Mouse (Mus musculus) lung, adult 2 months (tissue): ENCODE data around the gene Ypel3. TPM values are rescaled to one million over a fixed set of nuclear protein-coding genes. Genes with fewer than 3 reads are reported as not detected.

Experiments
- DNase-seq: peaks from one replicate; pipeline ENCODE4 v3.0.0; 2022
- H3K4me1 ChIP-seq: fragments of 200-500 bp; 2 replicates; pipeline ENCODE4 v1.6.1; 2011; ENCODE audit warnings: low read length; ENCODE audit not compliant: control insufficient read depth, insufficient read depth
- H3K4me3 ChIP-seq: fragments of 200-500 bp; replicated peaks from 2 replicates; pipeline ENCODE3; 2011; ENCODE audit warnings: low read depth, mild to moderate bottlenecking, control low read depth, low read length; ENCODE audit errors: extremely low read depth
- CTCF ChIP-seq: fragments of 200-500 bp; IDR thresholded peaks from 2 replicates; pipeline ENCODE4 v1.5.1; 2011; ENCODE audit warnings: mild to moderate bottlenecking, low read length, control low read depth; ENCODE audit not compliant: insufficient read depth
- POLR2A ChIP-seq: fragments of 200-500 bp; IDR thresholded peaks from 2 replicates; pipeline ENCODE4 v1.6.1; 2011; ENCODE audit warnings: low read depth, mild to moderate bottlenecking, control low read depth, low read length, borderline replicate concordance; ENCODE audit errors: extremely low read depth
- WGBS: fragments of 180-500 bp; shearing (Covaris S2); methylation state at CpG from one replicate; pipeline ENCODE4 v1.1.7; 2018; 5-methylcytosine and 5-hydroxymethylcytosine counted together
- polyA plus RNA-seq: library from polyadenylated mRNA; depleted of rRNA; stranded (reverse); fragments of >200 nt; gene quantifications from 2 replicates; pipeline ENCODE4 v1.2.3, GENCODE M21; 2012

The Ypel3 gene
- polyA plus RNA-seq, 1 experiment, result 390 TPM

DNA sequence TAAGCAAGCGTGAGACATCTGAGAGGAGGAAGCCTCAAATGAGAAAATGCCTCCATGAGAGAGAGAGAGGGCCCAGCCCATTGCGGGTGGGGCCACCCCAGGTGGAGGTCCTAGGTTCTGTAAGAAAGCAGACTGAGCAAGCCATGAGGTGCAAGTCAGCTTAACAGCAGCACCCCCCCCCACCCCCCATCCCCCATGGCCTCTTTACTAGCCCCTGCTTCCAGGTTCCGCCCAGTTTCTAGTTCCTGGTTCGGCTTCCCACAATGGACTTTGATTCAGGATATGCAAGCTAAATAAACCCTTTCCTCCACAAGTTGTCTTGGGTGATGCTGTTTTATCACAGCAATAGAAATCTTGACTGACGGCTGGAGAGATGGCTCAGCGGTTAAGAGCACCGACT, 27.9 kb upstream of the Ypel3 start:
- Histone ChIP-seq H3K4me3 (no peak overlapping the region), H3K4me1 (peaks cover 6% of the 10 kb centered on the region)
- 38% methylated on average over 7 of the region's 7 CpGs for WGBS
- DNase-seq, result no peak
- no peak for TF ChIP-seq POLR2A
- no peak for TF ChIP-seq CTCF

DNA sequence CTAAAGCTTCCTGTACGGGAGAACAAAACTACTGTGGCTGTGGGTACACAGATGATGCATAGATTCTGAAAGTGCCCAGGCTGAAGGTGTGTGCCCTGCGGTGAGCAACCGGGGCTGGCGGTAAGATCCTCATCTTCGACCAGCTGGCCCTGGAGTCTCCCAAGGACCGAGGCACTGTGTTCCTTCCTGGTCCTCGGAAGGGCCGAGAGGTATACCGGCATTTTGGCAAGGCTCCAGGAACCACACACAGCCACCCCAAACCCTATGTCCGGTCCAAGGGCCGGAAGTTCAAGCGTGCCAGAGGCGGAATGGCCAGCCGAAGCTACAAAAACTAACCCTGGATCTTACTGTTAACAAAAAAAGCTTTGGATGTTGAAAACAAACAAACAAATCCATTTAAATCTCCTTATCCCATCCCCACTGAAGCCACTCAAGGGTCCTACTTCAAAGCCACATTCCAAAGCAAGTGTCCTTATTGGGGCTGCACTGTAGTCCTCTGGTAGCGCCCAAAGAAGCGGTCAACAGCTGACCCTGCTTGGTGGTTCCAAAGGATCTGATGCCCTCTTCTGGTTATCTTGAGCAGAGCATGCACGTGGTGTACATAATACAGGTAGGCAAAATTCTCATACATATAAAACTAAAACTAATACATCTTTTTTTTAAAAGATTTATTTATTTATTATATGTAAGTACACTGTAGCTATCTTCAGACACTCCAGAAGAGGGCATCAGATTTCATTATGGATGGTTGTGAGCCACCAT, 27.0 kb upstream of the Ypel3 start:
- DNase-seq, result no peak
- 71% methylated on average over 17 of the region's 17 CpGs for WGBS
- H3K4me3 ChIP-seq, result no peak overlapping the region
- H3K4me1 ChIP-seq, result peaks cover 6% of the 10 kb centered on the region
- no peak for TF ChIP-seq POLR2A

DNA sequence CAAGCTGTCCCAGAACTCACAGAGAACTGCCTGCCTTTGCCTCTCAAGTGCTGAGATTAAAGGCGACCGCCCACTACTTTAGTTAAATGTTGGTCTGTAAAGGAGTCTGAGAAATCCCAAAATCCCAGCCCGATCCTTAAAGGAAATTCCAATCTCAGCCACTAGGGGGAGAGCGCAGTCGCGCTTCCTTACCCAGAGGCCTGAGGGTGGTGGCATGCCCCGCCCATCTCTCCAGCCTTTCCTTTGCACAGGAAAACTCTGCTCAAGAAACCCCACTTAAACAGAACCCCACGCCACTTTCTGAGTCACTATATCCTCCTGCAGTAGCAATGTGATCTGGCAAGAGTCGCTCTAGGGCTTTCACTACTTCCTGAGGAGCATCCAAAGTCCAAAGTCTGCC, 21.9 kb upstream of the Ypel3 start:
- 1% methylated on average over 9 of the region's 9 CpGs for WGBS
- TF ChIP-seq CTCF (peak; percentile 85), POLR2A (no peak)
- H3K4me3 ChIP-seq, result no peak overlapping the region
- DNase-seq, result peak; percentile 74
- no peaks in the 10 kb centered on the region for H3K4me1 ChIP-seq

DNA sequence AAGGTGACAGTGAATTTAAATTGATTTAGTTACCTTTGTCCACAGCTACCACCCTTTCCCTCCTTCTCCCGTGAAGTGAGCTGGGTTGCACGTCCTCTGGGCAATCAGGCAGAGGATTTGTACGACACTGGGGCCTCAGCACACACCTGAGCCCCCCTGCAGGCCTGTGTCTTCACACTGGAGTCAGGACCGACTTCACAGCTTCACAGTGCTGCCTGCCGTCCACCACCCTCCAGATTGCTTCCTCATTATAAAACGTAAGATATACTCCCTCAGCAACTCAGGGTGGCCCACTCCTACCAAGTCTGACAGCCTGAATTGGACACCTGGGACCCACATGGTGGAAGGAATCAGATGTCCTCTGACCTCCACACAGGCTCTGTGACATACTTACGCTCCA, 18.2 kb upstream of the Ypel3 start:
- no peak for DNase-seq
- H3K4me1 ChIP-seq, result peaks cover 18% of the 10 kb centered on the region
- no peak overlapping the region for H3K4me3 ChIP-seq
- WGBS, result 76% methylated on average over 7 of the region's 7 CpGs
- no peak for TF ChIP-seq CTCF
- TF ChIP-seq POLR2A, result no peak

DNA sequence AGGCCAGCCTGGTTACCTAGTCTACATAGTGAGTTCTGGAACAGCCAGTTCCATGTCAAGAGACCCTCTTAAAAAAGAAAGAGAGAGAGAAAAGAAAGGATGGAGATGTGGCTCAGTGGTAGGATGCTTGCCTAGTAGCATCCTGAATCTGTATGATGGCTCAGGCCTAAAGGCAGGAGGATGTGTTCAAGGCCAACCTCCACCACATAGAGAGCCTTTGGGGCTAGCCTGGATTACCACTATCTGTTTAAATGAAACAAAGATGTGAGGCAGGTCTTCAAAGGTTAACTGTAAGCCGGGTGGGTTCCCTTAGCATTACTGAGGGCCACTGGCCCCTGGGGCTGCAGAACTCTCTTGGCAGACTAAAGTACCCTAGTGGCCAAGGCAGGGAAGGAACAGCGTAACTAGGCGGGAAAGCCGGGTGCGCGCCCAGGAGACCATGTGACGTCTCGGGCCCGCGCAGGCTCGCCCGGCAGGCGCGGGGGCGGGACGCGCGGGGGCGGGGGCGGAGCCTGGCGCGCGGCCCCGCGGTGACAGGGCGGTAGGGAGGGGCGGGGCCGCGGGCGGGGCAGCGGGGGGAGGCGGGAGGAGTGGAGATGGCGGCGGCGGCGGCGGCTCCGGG, 17.6 kb upstream of the Ypel3 start, which contains the start of gene Mapk3:
Gene Mapk3 (plus strand): TSS at position 552 of the 622 bp plus-strand sequence.
- peak; percentile 85 for DNase-seq
- WGBS, result 3% methylated on average over 35 of the region's 38 CpGs
- peak within 1 kb of the TSS; percentile 97 for H3K4me3 ChIP-seq
- TF ChIP-seq CTCF (peak; percentile 68), POLR2A (no peak)
- peaks cover 18% of the 10 kb centered on the region for H3K4me1 ChIP-seq

DNA sequence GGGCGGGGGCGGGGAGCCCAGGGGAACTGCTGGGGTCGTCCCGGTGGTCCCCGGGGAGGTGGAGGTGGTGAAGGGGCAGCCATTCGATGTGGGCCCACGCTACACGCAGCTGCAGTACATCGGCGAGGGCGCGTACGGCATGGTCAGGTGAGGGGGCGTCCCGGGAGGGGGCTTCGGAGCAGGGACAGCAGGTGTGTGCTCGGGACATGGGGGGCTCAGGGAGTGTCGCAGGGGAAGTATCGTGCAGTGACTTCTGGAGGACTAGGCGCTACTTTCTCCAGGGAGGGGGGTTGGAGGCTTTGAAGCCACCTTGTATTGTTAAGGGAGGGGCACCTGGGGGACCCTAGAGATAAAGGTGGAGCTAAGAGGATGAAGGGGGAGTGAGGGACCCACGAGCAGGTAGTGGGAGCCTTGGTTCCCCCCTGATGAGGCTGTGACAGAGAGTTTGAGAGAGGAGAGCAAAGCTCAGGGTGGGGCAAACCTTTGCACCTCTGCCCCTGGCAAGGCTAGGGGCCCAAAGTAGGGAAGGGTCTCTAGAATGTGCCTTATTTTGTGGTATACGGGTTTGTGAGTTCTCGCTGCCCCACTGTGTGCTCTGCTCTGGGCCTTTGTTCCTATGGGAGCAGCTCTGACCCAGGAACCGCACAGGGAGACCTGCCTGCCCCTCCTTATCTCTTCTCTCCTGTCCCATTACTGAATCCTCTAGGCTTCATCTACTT, 16.9 kb upstream of the Ypel3 start:
- 2% methylated on average over 22 of the region's 24 CpGs for WGBS
- peak; percentile 61 for DNase-seq
- Histone ChIP-seq H3K4me1 (peaks cover 18% of the 10 kb centered on the region), H3K4me3 (peak overlapping the region; percentile 97)
- no peak; the same call in 1 of the 2 replicates for TF ChIP-seq POLR2A
- no peak for TF ChIP-seq CTCF

DNA sequence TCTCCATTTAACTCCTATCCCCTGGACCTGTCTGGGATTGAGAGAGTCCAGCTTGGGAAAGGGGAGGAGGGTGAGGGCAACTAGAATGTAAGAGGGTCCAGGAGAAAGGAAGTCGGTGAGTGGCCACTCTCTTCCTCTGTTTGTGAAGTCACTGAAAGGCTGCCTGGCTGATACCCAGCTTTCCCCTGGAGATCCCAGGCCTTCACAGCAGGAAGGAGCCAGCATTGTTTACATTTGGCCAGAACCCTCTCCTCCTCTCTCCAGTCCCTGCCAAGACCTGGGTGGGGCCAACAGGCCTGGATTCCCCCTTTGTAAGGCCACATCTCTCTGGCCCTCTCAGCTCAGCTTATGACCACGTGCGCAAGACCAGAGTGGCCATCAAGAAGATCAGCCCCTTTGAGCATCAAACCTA, 16.4 kb upstream of the Ypel3 start:
- 16% methylated on average over 3 of the region's 3 CpGs for WGBS
- TF ChIP-seq CTCF (no peak), POLR2A (peak; percentile 81; the same call in 1 of the 2 replicates)
- peak; percentile 81 for DNase-seq
- H3K4me1 ChIP-seq, result peaks cover 18% of the 10 kb centered on the region
- peak overlapping the region; percentile 97 for H3K4me3 ChIP-seq

DNA sequence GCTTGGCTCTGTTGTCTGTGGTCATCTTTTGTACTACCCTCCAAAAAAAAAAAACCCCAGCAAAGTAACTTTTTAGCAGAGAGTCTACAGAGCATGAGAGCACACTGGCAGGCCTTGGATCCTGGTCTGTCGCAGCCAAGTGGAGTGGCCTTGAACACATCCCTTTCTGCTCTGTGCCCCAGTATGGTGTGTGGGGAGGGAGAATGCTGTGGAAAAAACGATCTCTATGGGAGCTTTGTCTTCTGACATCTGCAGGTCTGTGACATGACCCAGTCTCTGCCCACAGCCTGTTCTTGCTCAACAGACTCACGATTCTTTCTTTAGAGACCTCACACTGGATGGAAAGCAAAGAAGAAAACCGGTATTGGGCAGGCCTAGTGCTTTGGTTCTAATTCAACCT, 15.8 kb upstream of the Ypel3 start:
- no peak for DNase-seq
- Histone ChIP-seq H3K4me3 (no peak overlapping the region), H3K4me1 (peaks cover 19% of the 10 kb centered on the region)
- no peak for TF ChIP-seq POLR2A
- TF ChIP-seq CTCF, result no peak
- WGBS, result 21% methylated on average over 4 of the region's 4 CpGs

DNA sequence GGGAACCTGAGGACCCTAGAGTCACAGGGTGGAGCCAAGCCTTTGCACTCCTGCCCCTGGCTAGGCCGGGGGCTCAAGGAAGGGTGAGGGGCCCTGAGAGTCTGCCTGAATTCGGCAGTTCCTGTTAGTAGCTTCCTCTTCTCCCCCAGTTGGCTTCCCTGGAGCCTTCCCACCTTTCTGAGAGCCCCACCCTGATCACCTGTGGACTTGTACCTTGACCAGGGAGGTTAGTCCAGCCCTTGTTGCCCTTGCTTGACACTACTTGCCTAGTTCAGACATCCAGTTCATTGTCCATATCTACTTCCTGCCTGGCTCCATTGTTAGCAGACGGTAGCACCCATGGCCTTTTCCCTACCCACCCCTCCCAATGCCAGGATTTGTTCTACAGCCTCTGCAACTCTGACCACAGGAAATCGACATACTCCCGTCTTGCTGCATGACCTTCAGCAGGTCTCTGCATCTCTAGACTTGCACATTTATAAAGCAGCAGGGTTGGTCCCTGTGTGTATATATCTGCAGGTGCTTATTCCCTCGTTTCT, 15.2 kb upstream of the Ypel3 start:
- no peak overlapping the region for H3K4me3 ChIP-seq
- TF ChIP-seq CTCF (no peak), POLR2A (no peak)
- no peak for DNase-seq
- H3K4me1 ChIP-seq, result peaks cover 22% of the 10 kb centered on the region
- WGBS, result 37% methylated on average over 6 of the region's 6 CpGs
